Mouse (Mus musculus) forebrain, embryonic 13.5 days (tissue): ENCODE results near the gene Polr3h. TPM values are rescaled to one million over a fixed set of nuclear protein-coding genes. Genes with fewer than 3 reads are reported as not detected.
A peak's percentile ranks its signal among the peaks of the same experiment; 100 is the strongest.

Experiments
- ATAC-seq: fragments of 200-750 bp; cut with Nextera tagmentation; 2 replicates; pipeline ENCODE4 v1.8.0; 2017
- H3K27ac ChIP-seq: fragments of 300-500 bp; sonication (generic); 2 replicates; pipeline ENCODE4 v1.5.1; 2015; ENCODE audit warnings: inconsistent platforms, mild to moderate bottlenecking, moderate library complexity
- H3K27me3 ChIP-seq: fragments of 300-500 bp; sonication (generic); 2 replicates; pipeline ENCODE4 v1.6.1; 2015; ENCODE audit warnings: mild to moderate bottlenecking, inconsistent platforms
- H3K36me3 ChIP-seq: fragments of 300-500 bp; sonication (generic); 2 replicates; pipeline ENCODE4 v1.6.1; 2015; ENCODE audit warnings: mild to moderate bottlenecking, inconsistent platforms; ENCODE audit not compliant: poor library complexity, severe bottlenecking
- H3K4me1 ChIP-seq: fragments of 300-500 bp; sonication (generic); 2 replicates; pipeline ENCODE4 v1.6.1; 2015; ENCODE audit warnings: inconsistent platforms
- H3K4me2 ChIP-seq: fragments of 300-500 bp; sonication (generic); 2 replicates; pipeline ENCODE4 v1.6.1; 2015; ENCODE audit warnings: inconsistent platforms, mild to moderate bottlenecking, moderate library complexity
- H3K4me3 ChIP-seq: fragments of 300-500 bp; sonication (generic); 2 replicates; pipeline ENCODE4 v1.5.1; 2015; ENCODE audit warnings: mild to moderate bottlenecking, inconsistent platforms
- H3K9ac ChIP-seq: fragments of 300-500 bp; sonication (generic); 2 replicates; pipeline ENCODE4 v1.6.1; 2015; ENCODE audit warnings: mild to moderate bottlenecking, inconsistent platforms
- H3K9me3 ChIP-seq: fragments of 300-500 bp; sonication (generic); replicated peaks from 2 replicates; pipeline ENCODE4 v1.6.1; 2016; ENCODE audit warnings: inconsistent platforms
- WGBS: fragments of 180-500 bp; shearing (Covaris S2); methylation state at CpG from one replicate; pipeline ENCODE4 v1.1.7; 2015; 5-methylcytosine and 5-hydroxymethylcytosine counted together
- polyA plus RNA-seq: library from polyadenylated mRNA; unstranded; fragments of >200 nt; fragmentation: Nextera tagmentation; extraction: Ambion mirVana; gene quantifications from 2 replicates; pipeline ENCODE4 v1.2.1, GENCODE M21; 2015

Gene Polr3h
- polyA plus RNA-seq, 1 experiment from 2014 or later = 86.0 TPM

DNA sequence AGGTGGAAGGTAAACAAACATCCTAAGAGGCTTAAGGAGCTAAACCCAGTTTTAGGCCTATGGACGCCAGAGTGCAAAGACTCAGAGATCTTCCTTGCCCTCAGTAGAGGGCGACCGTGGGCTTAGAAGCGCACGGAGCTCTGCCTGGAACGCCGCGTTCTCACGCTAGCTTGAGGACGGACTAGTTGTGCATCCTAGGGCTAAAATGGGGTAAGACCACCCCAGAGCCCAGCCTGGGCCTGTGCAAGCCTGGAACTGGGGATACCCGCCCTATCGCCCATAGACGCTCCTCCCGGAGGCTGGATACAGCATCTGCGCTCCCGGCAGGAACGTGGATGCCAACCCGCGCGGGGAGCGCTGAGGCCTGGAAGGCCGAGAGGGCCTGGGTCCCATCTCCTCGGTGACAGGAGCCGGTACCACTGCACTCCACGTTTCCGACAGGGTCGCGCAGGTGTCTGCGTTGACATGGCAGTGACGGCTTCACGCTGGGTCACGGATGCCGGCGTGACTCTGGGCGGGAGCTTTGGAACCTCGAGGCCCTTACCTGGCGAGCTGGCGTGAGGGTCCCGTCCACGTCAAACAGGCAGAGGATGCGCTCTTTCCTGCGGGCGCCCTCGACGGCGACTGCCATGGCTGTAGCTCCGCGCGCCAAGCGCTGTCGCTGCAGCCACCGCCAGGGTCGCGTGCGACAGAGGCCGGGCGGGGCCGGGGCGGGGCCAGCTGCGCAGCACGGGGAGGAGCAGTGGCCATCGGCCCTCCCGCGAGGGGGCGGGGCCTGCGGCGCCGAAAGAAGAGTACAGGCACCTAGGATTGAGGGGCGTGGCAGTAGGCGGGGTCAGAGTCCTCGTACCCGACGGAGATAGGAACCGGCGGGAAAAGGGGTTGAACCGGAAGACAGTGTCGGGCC lies 34.4 kb upstream of the Polr3h start, which contains the start of gene Pmm1:
TSS of gene Pmm1 (minus strand) at position 760 of the 907 bp plus-strand sequence.
- peak within 1 kb of the TSS; percentile 65 for H3K4me3 ChIP-seq
- WGBS = under 1% methylated on average over 64 of the region's 77 CpGs
- peak within 1 kb of the TSS; percentile 78 for H3K9ac ChIP-seq
- H3K4me2 ChIP-seq = peak within 1 kb of the TSS; percentile 98
- H3K9me3 ChIP-seq = no peaks in the 10 kb centered on the region
- no peaks in the 10 kb centered on the region for H3K27me3 ChIP-seq
- peaks cover 7% of the 10 kb centered on the region for H3K36me3 ChIP-seq
- peak; percentile 97 for ATAC-seq
- H3K27ac ChIP-seq = peak within 1 kb of the TSS; percentile 91
- H3K4me1 ChIP-seq = peaks cover 18% of the 10 kb centered on the region

DNA sequence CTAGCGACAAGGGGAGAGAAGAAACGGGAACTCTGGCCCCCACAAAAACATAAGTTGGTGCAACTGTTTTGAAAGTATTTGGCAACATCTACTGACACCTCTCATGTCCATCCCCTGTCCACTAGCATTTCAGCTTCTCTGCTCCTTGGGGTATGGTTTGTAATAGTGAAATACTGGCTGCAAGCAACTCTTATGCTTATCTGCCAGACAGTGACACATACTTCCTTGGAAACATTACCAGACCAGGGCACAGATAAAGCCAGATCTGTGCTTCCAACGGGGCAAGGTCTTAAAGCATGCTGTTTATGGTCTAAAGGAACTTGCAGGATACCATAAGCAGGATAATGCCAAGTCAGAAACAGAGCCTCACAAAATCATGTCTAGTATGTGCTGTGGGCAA lies 32.9 kb upstream of the Polr3h start:
- no peak for ATAC-seq
- no peak overlapping the region for H3K9ac ChIP-seq
- 93% methylated on average over 3 of the region's 3 CpGs for WGBS

DNA sequence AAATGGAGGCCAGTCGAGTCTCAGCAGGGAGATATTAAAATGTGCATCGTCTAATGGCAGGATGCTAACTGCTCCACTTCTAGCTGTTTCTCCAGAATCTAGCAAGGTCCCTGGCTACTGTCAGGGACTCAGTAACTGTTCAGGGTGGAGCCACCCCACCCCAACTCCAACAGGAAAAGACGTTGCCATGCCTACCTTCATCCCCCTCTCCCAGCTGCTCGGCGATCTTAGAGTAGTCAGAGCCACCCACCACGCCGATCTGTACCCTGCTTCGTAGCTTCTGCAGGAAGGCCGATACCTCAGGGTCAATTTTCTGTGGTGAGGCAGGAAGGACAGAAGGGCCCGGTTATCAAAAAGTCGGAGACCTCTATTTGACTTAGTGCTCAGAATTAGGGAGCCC lies 31.6 kb upstream of the Polr3h start:
- 90% methylated on average over 11 of the region's 11 CpGs for WGBS
- Histone ChIP-seq H3K4me2 (no peak overlapping the region), H3K4me1 (peaks cover 18% of the 10 kb centered on the region), H3K27ac (no peak overlapping the region), H3K27me3 (no peaks in the 10 kb centered on the region), H3K9ac (no peak overlapping the region), H3K36me3 (peaks cover 29% of the 10 kb centered on the region), H3K4me3 (no peak overlapping the region), H3K9me3 (no peaks in the 10 kb centered on the region)
- ATAC-seq = no peak

More for the DNA sequence above, 32.9 kb upstream of the Polr3h start:
- Histone ChIP-seq H3K9me3 (no peaks in the 10 kb centered on the region), H3K36me3 (peaks cover 22% of the 10 kb centered on the region), H3K4me1 (peaks cover 18% of the 10 kb centered on the region), H3K4me3 (no peak overlapping the region), H3K27me3 (no peaks in the 10 kb centered on the region), H3K4me2 (no peak overlapping the region), H3K27ac (no peak overlapping the region)

DNA sequence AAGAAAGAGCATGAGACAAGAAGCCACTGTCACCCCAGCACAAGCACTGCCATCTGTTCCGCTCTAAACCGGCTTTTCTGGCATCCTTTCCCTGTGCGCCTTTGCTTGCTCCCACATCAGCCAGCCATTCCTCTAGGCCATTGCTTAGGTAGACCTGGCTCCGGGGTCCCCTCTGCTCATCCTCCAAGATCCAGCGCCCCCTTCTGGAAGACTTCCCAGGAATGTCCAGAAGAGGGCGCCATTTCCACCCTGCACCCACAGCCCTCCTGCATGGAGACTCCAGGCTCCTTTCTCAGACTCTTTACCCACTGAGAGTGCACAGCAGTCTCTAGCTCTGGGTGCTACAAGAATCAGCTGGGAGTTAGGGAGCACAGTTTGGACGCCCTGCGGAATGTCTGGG lies 30.4 kb upstream of the Polr3h start:
- H3K36me3 ChIP-seq = peaks cover 38% of the 10 kb centered on the region
- H3K9ac ChIP-seq = no peak overlapping the region
- peaks cover 18% of the 10 kb centered on the region for H3K4me1 ChIP-seq
- H3K27me3 ChIP-seq = no peaks in the 10 kb centered on the region
- no peak overlapping the region for H3K4me2 ChIP-seq
- H3K9me3 ChIP-seq = no peaks in the 10 kb centered on the region
- WGBS = 51% methylated on average over 8 of the region's 8 CpGs
- no peak overlapping the region for H3K27ac ChIP-seq
- H3K4me3 ChIP-seq = no peak overlapping the region
- no peak for ATAC-seq

DNA sequence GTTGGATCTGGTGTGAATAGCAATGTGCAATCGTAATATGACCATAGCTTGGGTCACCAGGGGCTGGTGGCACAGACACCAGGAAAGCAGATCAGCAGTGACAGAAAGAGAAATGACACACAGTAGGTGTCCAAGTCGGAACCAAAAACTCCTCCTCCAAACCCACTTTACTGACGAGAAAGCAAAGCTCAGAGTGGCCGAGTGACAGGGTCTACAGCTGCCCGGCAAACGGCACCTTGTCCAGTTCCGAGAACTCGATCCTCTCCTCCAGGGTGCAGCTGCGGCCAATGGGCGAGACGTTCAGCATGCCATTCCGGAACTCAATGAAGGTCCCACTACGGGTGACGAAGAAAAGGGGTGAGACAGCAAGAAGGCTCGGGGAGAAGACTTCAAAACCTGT lies 29.4 kb upstream of the Polr3h start:
- H3K4me1 ChIP-seq = peaks cover 14% of the 10 kb centered on the region
- WGBS = 95% methylated on average over 15 of the region's 15 CpGs
- H3K36me3 ChIP-seq = peaks cover 49% of the 10 kb centered on the region

DNA sequence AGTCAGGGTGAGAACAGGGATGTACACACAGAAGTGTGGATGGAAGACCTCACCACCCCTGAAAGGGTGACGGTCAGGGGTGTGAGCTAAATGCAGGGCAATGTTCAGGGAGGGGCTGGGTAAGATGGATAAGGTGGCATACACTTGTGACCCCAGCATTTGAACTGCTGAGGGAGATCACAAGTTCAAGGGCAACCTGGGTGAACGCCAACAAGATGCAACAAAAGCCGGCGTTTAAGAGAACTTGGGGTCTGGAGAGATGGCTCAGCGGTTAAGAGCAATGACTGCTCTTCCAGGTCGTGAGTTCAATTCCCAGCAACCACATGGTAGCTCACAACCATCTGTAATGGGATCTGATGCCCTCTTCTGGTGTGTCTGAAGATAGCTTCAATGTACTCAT lies 28.7 kb upstream of the Polr3h start:
- H3K27me3 ChIP-seq = no peaks in the 10 kb centered on the region
- 91% methylated on average over 6 of the region's 6 CpGs for WGBS
- H3K27ac ChIP-seq = no peak overlapping the region
- no peak for ATAC-seq
- H3K9ac ChIP-seq = no peak overlapping the region
- H3K4me3 ChIP-seq = no peak overlapping the region
- H3K9me3 ChIP-seq = no peaks in the 10 kb centered on the region
- peaks cover 8% of the 10 kb centered on the region; the same call in 1 of the 2 replicates for H3K4me1 ChIP-seq
- H3K4me2 ChIP-seq = no peak overlapping the region
- peaks cover 56% of the 10 kb centered on the region for H3K36me3 ChIP-seq

More for the DNA sequence above, 29.4 kb upstream of the Polr3h start:
- Histone ChIP-seq H3K9me3 (no peaks in the 10 kb centered on the region), H3K4me2 (no peak overlapping the region), H3K4me3 (no peak overlapping the region), H3K27me3 (no peaks in the 10 kb centered on the region), H3K27ac (no peak overlapping the region), H3K9ac (no peak overlapping the region)
- ATAC-seq = no peak

DNA sequence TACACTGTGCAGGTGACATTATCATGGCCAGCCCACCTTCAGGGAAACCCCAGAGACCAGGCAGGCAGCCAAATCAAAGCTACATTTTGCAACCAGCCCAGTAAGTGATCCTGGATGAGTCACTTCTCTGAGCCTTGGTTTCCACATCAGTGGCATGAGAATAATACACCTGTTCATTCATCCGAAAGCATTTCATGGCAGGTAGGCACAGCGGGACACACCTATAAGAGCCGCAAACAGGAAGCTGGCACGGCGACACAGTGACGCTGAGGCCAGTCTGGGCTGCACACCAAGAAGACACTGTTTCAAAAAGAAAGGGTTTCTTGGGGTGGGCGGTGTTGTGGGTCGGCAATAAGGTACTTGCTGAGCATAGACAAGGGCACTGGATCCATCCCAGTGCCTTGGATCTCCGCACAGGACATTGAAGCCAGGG lies 28.1 kb upstream of the Polr3h start:
- Histone ChIP-seq H3K9me3 (no peaks in the 10 kb centered on the region), H3K27ac (no peak overlapping the region), H3K4me2 (no peak overlapping the region), H3K36me3 (peaks cover 61% of the 10 kb centered on the region), H3K27me3 (no peaks in the 10 kb centered on the region), H3K4me1 (peaks cover 4% of the 10 kb centered on the region; the same call in 1 of the 2 replicates), H3K9ac (no peak overlapping the region), H3K4me3 (no peak overlapping the region)
- no peak for ATAC-seq
- WGBS = 95% methylated on average over 9 of the region's 9 CpGs

DNA sequence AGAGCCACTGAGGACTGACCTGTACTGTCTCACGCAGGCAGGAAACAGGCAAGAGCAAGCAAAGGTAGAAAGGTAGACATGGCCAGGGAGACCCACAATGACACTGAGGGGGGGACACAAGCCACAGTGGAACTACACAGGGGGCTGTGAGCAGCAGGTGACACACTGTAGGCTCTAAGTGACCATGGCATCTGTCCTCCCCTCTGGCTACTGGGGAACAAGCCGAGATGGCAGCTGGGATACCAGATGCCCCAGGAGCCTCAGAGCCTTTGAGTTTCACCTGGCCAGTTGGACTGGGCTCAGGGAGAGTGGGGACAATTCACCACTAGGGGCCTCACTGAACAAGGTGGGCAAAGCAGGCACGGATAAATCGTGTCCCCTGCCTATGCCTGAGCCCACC lies 26.3 kb upstream of the Polr3h start:
- Histone ChIP-seq H3K4me1 (no peaks in the 10 kb centered on the region), H3K9me3 (no peaks in the 10 kb centered on the region), H3K4me3 (no peak overlapping the region), H3K27ac (no peak overlapping the region), H3K27me3 (no peaks in the 10 kb centered on the region), H3K9ac (no peak overlapping the region), H3K36me3 (peaks cover 78% of the 10 kb centered on the region), H3K4me2 (no peak overlapping the region)
- no peak for ATAC-seq
- WGBS = 79% methylated on average over 4 of the region's 4 CpGs

DNA sequence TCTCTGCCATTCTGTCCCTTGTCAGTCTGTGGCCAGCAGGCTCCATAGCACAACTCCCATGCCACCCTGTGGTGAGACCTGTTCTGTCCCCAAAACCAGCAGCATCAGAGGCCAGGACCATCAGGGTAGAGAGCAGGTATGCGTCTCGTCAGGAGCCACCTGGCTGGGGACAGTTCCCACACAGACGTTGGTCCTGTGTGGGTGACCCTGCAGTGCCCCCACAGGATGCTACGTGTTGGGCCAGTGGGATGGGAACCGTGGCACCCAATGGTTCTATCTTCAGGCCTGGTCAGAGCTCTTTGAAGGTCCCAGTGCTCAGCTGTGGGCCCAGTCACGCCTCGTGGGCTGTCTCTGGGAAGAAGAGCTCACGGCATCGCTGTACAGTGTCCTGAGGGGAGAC lies 25.1 kb upstream of the Polr3h start:
- WGBS = 93% methylated on average over 9 of the region's 9 CpGs
- no peaks in the 10 kb centered on the region for H3K27me3 ChIP-seq
- H3K4me3 ChIP-seq = no peak overlapping the region
- H3K4me1 ChIP-seq = no peaks in the 10 kb centered on the region
- ATAC-seq = no peak
- H3K9me3 ChIP-seq = no peaks in the 10 kb centered on the region
- no peak overlapping the region for H3K9ac ChIP-seq
- no peak overlapping the region for H3K27ac ChIP-seq
- no peak overlapping the region for H3K4me2 ChIP-seq
- peaks cover 87% of the 10 kb centered on the region for H3K36me3 ChIP-seq

DNA sequence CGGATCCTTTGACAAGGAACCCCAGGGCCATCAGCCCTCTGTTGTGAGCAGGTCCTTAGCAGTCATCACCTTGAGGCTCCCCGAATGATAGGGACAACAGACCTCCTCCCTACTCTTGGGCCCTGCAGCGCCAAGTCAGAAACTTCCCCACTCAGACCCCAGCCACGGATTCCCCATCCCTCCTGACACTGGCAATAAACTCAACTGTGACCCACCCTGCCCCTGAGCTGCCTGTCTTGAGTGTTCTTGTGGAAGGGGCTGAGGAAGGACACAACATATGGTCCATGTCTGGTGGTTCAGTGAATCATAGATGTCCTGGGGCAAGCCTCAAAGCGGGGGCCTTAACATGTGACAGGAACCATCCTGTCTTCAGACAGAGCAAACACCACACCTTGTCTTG lies 24.7 kb upstream of the Polr3h start:
- Histone ChIP-seq H3K27me3 (no peaks in the 10 kb centered on the region), H3K4me3 (no peak overlapping the region), H3K27ac (no peak overlapping the region), H3K4me1 (no peaks in the 10 kb centered on the region), H3K36me3 (peaks cover 83% of the 10 kb centered on the region), H3K9ac (no peak overlapping the region), H3K4me2 (no peak overlapping the region), H3K9me3 (no peaks in the 10 kb centered on the region)
- WGBS = 92% methylated on average over 5 of the region's 5 CpGs
- ATAC-seq = no peak

DNA sequence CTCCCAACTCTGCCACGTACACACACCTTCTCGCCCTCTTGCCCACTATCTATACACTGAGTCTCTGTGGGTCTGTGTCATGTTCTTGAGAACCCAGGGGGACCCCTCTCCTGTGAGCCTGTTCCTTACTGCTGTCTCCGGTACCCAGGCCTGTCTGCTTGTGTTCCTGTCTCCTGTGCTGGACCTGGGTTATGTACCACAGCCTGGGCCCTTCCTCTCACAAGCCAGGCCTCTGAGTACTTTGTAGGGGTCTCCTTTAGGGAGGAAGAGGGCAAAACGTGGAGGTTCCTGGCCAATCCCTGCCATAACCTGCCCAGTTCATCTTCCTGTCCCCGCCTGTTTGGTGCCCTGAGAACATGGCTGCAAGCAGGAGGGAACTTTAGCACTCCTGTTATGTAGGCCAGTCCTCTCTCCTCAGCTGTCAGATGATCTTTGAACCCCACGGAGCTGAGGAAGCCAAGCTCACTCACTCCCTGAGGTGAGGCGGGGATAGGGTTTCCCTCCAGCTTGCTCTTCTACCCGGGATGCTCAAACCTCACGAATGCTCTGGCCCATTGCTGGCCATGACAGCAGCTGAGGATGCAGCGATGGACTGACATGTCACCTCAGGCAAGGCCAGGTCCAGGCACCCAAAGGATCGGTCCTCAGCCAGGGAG lies 23.6 kb upstream of the Polr3h start:
- H3K36me3 ChIP-seq = peaks cover 72% of the 10 kb centered on the region
- no peak for ATAC-seq

DNA sequence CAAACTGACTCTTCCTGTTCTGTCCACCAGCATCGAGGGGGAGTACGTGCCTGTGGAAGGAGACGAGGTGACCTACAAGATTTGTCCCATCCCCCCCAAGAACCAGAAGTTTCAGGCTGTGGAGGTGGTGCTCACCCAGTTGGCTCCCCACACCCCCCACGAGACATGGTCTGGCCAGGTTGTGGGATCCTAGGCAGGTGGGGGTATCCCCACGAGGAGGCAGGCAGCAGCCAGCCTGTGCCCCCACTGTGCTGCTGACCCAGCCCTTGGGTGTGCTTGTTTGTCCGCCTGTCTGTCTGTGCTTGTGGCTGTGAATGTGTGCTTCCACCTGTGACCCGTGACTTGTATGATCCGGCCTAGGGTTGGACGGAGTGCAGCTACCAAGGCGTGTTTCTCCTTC lies 23.0 kb upstream of the Polr3h start:
- Histone ChIP-seq H3K27me3 (no peaks in the 10 kb centered on the region), H3K4me3 (no peak overlapping the region), H3K4me1 (no peaks in the 10 kb centered on the region), H3K9ac (no peak overlapping the region), H3K27ac (no peak overlapping the region), H3K4me2 (no peak overlapping the region), H3K9me3 (no peaks in the 10 kb centered on the region), H3K36me3 (peaks cover 67% of the 10 kb centered on the region)
- WGBS = 86% methylated on average over 10 of the region's 10 CpGs
- ATAC-seq = no peak

More for the DNA sequence above, 23.6 kb upstream of the Polr3h start:
- H3K4me1 ChIP-seq = no peaks in the 10 kb centered on the region
- H3K9me3 ChIP-seq = no peaks in the 10 kb centered on the region
- H3K9ac ChIP-seq = no peak overlapping the region
- H3K4me3 ChIP-seq = no peak overlapping the region
- no peak overlapping the region for H3K27ac ChIP-seq
- H3K4me2 ChIP-seq = no peak overlapping the region
- 69% methylated on average over 11 of the region's 11 CpGs for WGBS
- H3K27me3 ChIP-seq = no peaks in the 10 kb centered on the region
